Comparison of ENCODE assay signal across 8 mouse cellular contexts in the genomic region with DNA sequence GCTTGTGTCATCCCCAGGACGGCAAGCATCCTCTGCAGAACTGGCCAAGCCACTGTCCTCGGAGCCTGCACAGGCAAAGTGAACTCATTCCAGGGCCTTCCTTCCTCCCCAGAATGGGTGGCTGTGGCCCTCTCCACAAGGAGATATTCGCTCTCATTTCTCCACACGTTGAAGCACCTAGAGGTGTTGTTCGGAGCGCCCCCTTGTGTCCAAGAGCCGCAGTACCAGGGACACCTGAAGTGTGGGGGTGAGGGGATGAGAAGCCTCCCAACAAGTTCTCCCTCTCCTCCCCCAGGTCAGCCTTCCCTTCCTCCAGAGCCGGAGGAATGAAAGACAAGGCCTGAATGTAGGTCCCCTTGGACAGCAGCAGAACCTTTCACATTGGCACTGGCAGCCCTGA.
DNase-seq lines count a peak whose midpoint lies in the region; ATAC-seq and TF ChIP-seq lines count a peak whose summit lies in the region.

No protein-coding gene starts in this region.

- H3K4me3 ChIP-seq in CH12.LX (replicated peaks in 1 of 3; ENCODE audit: low read depth in 2 of 3, low read length in 2 of 3, poor library complexity in 1 of 3), result no peak overlapping the region
- no peak overlapping the region for H3K4me3 ChIP-seq in embryonic facial prominence, embryonic 10.5 days
- H3K4me3 ChIP-seq in heart, embryonic 10.5 days, result no peak overlapping the region

- no peak overlapping the region for H3K4me2 ChIP-seq in CH12.LX (ENCODE audit: insufficient read depth, low read depth, poor library complexity, severe bottlenecking)

- DNase-seq in CH12.LX (ENCODE audit: extremely low read depth), result peak; percentile 71
- DNase-seq in adrenal gland, adult 18-20 months (ENCODE audit: low spot score in 2 of 2), result peak; percentile 62 to 70
- peak; percentile 79 for DNase-seq in embryonic facial prominence, embryonic 10.5 days (ENCODE audit: low spot score)
- DNase-seq in heart, embryonic 10.5 days (ENCODE audit: low spot score), result no peak
- DNase-seq in layer of hippocampus, adult 8-10 months (ENCODE audit: low spot score in 2 of 2), result peak; percentile 58 to 67
- peak; percentile 84 for DNase-seq in right cerebral cortex, postnatal 14 days
- DNase-seq in urinary bladder, postnatal 14 days (ENCODE audit: low spot score), result peak; percentile 77

- TF ChIP-seq POLR2A in CH12.LX (IDR thresholded peaks at IDR 0.05; ENCODE audit: low read depth, low read length), result no peak

- H3K9ac ChIP-seq in CH12.LX (ENCODE audit: insufficient read depth, low read depth), result no peak overlapping the region

- no peaks in the 10 kb centered on the region for H3K79me2 ChIP-seq in CH12.LX (replicated peaks; ENCODE audit: control insufficient read depth, extremely low read depth, insufficient read depth, poor library complexity, severe bottlenecking)

- H3K27me3 ChIP-seq in CH12.LX (replicated peaks), result peaks cover 35% of the 10 kb centered on the region
- H3K27me3 ChIP-seq in embryonic facial prominence, embryonic 10.5 days (replicated peaks; ENCODE audit: low read depth, poor library complexity, severe bottlenecking), result peaks cover 36% of the 10 kb centered on the region
- peaks cover 48% of the 10 kb centered on the region for H3K27me3 ChIP-seq in heart, embryonic 10.5 days (ENCODE audit: insufficient read depth, poor library complexity, severe bottlenecking)

- no peak overlapping the region for H3K27ac ChIP-seq in CH12.LX (ENCODE audit: insufficient read depth, low read depth)
- no peak overlapping the region for H3K27ac ChIP-seq in embryonic facial prominence, embryonic 10.5 days (replicated peaks)
- H3K27ac ChIP-seq in heart, embryonic 10.5 days, result peak overlapping the region; percentile 44; the same call in 1 of the 2 replicates

- H3K4me1 ChIP-seq in CH12.LX (ENCODE audit: control insufficient read depth in 1 of 2, insufficient read depth in 2 of 2), result peaks cover 0 to 6% of the 10 kb centered on the region in 2 experiments; a peak in 2 of 4 replicates
- peaks cover 32% of the 10 kb centered on the region for H3K4me1 ChIP-seq in embryonic facial prominence, embryonic 10.5 days
- H3K4me1 ChIP-seq in heart, embryonic 10.5 days, result peaks cover 39% of the 10 kb centered on the region

- peak; percentile 78 for TF ChIP-seq RAD21 in CH12.LX (IDR thresholded peaks at IDR 0.05; ENCODE audit: low read depth, low read length)

- in situ Hi-C loops in CH12.LX (cut with MboI; ENCODE audit: low pct_ligation_motif_present, low pct_unique_long_range_greater_than_20kb, low sequenced_read_pairs), result loop anchor here (5.0 kb wide), 1 partner anchor 156 kb away; no protein-coding TSS in a partner anchor

- peak; percentile 86 to 95 for TF ChIP-seq CTCF in CH12.LX (conservative IDR thresholded peaks at IDR 0.05 in 1 of 2, IDR thresholded peaks at IDR 0.05 in 1 of 2; ENCODE audit: low read depth in 2 of 2, low read length in 2 of 2)

- no peaks in the 10 kb centered on the region for H3K36me3 ChIP-seq in CH12.LX (replicated peaks in 1 of 2; ENCODE audit: control insufficient read depth in 1 of 2, insufficient read depth in 1 of 2, low read length in 1 of 2)
- no peaks in the 10 kb centered on the region for H3K36me3 ChIP-seq in embryonic facial prominence, embryonic 10.5 days (replicated peaks)
- H3K36me3 ChIP-seq in heart, embryonic 10.5 days, result no peaks in the 10 kb centered on the region

- WGBS in embryonic facial prominence, embryonic 10.5 days, result 7% methylated on average over 8 of the region's 8 CpGs
- 11% methylated on average over 8 of the region's 8 CpGs for WGBS in heart, embryonic 10.5 days

- peaks cover 4% of the 10 kb centered on the region for H3K9me3 ChIP-seq in CH12.LX (replicated peaks; ENCODE audit: low read length)
- H3K9me3 ChIP-seq in embryonic facial prominence, embryonic 10.5 days, result no peaks in the 10 kb centered on the region
- no peaks in the 10 kb centered on the region for H3K9me3 ChIP-seq in heart, embryonic 10.5 days

- ATAC-seq in megakaryocyte-erythroid progenitor cell, adult 5-6 weeks (replicated peaks; ENCODE audit: low FRiP score, low TSS enrichment, poor library complexity, severe bottlenecking), result peak; percentile 79; the same call in 1 of the 2 replicates

- dilution Hi-C loops in CH12.LX (cut with MboI; ENCODE audit: extremely low pct_ligation_motif_present, extremely low pct_unique_long_range_greater_than_20kb, low sequenced_read_pairs), result no loop called here

- TF ChIP-seq EP300 in CH12.LX (IDR thresholded peaks at IDR 0.05; ENCODE audit: low read length), result no peak

TF ChIP-seq in CH12.LX, 34 proteins besides CTCF, POLR2A, EP300 and RAD21:
- no peak for TF ChIP-seq JUND (conservative IDR thresholded peaks at IDR 0.05; ENCODE audit: low read depth, low read length)
- no peak for TF ChIP-seq E2F4 (IDR thresholded peaks at IDR 0.05; ENCODE audit: insufficient replicate concordance, low read depth, low read length)
- TF ChIP-seq SMC3 (IDR thresholded peaks at IDR 0.05; ENCODE audit: low read depth, low read length), result peak; percentile 92
- no peak for TF ChIP-seq UBTF (IDR thresholded peaks at IDR 0.05; ENCODE audit: low read depth, low read length)
- TF ChIP-seq MAX (IDR thresholded peaks at IDR 0.05; ENCODE audit: low read length), result no peak
- TF ChIP-seq BHLHE40 (IDR thresholded peaks at IDR 0.05; ENCODE audit: low read depth, low read length), result no peak
- no peak for TF ChIP-seq MYC (IDR thresholded peaks at IDR 0.05; ENCODE audit: low read depth, low read length)
- TF ChIP-seq ZKSCAN1 (IDR thresholded peaks at IDR 0.05; ENCODE audit: borderline replicate concordance, low read depth, low read length), result no peak
- TF ChIP-seq MEF2A (IDR thresholded peaks at IDR 0.05; ENCODE audit: borderline replicate concordance, low read depth, low read length), result no peak
- no peak for TF ChIP-seq POLR2AphosphoS2 (IDR thresholded peaks at IDR 0.05; ENCODE audit: low read depth, low read length)
- no peak for TF ChIP-seq TCF12 (IDR thresholded peaks at IDR 0.05; ENCODE audit: low read depth, low read length)
- TF ChIP-seq JUN (IDR thresholded peaks at IDR 0.05; ENCODE audit: insufficient read depth, low read depth, low read length), result no peak
- no peak for TF ChIP-seq PAX5 (IDR thresholded peaks at IDR 0.05; ENCODE audit: low read length)
- TF ChIP-seq CHD1 (IDR thresholded peaks at IDR 0.05; ENCODE audit: low read depth, low read length), result no peak
- no peak for TF ChIP-seq USF1 (IDR thresholded peaks at IDR 0.05; ENCODE audit: low read depth, low read length)
- no peak for TF ChIP-seq MXI1 (IDR thresholded peaks at IDR 0.05; ENCODE audit: low read depth, low read length)
- TF ChIP-seq TBP (conservative IDR thresholded peaks at IDR 0.05; ENCODE audit: low read depth, low read length), result no peak
- TF ChIP-seq ZNF384 (IDR thresholded peaks at IDR 0.05; ENCODE audit: low read depth, low read length), result no peak
- peak; percentile 27; the same call in 1 of the 2 replicates for TF ChIP-seq NELFE (IDR thresholded peaks at IDR 0.05; ENCODE audit: low read depth, low read length)
- no peak for TF ChIP-seq CHD2 (IDR thresholded peaks at IDR 0.05; ENCODE audit: low read length)
- no peak for TF ChIP-seq NRF1 (IDR thresholded peaks at IDR 0.05; ENCODE audit: low read depth, low read length)
- peak; percentile 41 for TF ChIP-seq ZC3H11A (IDR thresholded peaks at IDR 0.05; ENCODE audit: low read depth, low read length)
- no peak for TF ChIP-seq MAZ (IDR thresholded peaks at IDR 0.05; ENCODE audit: low read depth, low read length)
- no peak for TF ChIP-seq ZMIZ1 (IDR thresholded peaks at IDR 0.05; ENCODE audit: low read depth, low read length)
- TF ChIP-seq MAFK (IDR thresholded peaks at IDR 0.05; ENCODE audit: insufficient replicate concordance, low read length), result no peak
- TF ChIP-seq ELF1 (IDR thresholded peaks at IDR 0.05; ENCODE audit: low read depth, low read length), result no peak
- TF ChIP-seq HCFC1 (IDR thresholded peaks at IDR 0.05; ENCODE audit: low read depth, low read length), result no peak
- TF ChIP-seq IRF4 (IDR thresholded peaks at IDR 0.05; ENCODE audit: low read depth, low read length), result peak; percentile 30; the same call in 1 of the 2 replicates
- TF ChIP-seq GABPA (IDR thresholded peaks at IDR 0.05; ENCODE audit: insufficient replicate concordance, low read depth, low read length), result no peak
- no peak for TF ChIP-seq SIN3A (IDR thresholded peaks at IDR 0.05; ENCODE audit: low read length)
- TF ChIP-seq USF2 (conservative IDR thresholded peaks at IDR 0.05; ENCODE audit: low read depth, low read length), result no peak
TF ChIP-seq in CH12.LX: peak in this region for 4.
